Mouse (Mus musculus): ENCODE measurements around the gene Nxnl1. TPM values are rescaled to one million over a fixed set of nuclear protein-coding genes. Genes with fewer than 3 reads are reported as not detected.
A peak's percentile ranks its signal among the peaks of the same experiment; 100 is the strongest.

The Nxnl1 gene
- polyA plus RNA-seq, 1 experiment from 2014 or later, result not detected

DNA sequence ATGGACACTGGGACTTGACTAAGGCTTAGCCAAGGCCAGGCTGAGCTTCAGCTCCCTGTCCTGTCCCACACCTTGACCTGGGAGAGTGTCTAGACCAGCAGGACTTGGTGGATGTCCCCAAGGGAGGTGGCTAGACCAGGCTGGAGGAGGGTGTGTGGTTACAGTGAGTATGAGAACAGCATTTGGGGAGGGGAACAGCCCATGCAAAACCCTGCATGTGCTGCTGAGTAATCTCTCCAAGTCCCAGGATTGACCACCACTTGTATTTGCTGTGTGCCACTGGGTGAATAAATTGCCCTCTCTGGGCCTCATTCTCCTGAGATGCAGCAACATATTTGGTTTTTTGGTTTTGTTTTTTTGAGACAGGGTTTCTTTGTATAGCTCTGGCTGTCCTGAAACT, 32.0 kb upstream of the Nxnl1 start:
- H3K4me2 ChIP-seq (ENCODE audit: low read depth, low read length), result no peak overlapping the region
- ATAC-seq (ENCODE audit: low read depth), result no peak
- H3K4me1 ChIP-seq (ENCODE audit: control insufficient read depth, low read depth, low read length), result peaks cover 15% of the 10 kb centered on the region
- peaks cover 23% of the 10 kb centered on the region for H3K27me3 ChIP-seq (ENCODE audit: control insufficient read depth, insufficient read depth, low read depth, low read length)
- no peaks in the 10 kb centered on the region for H3K36me3 ChIP-seq (ENCODE audit: control insufficient read depth, insufficient read depth)
- H3K9me3 ChIP-seq (replicated peaks; ENCODE audit: control insufficient read depth, low read length), result no peaks in the 10 kb centered on the region
- no peak overlapping the region for H3K4me3 ChIP-seq (ENCODE audit: low read depth, low read length)
- H3K9ac ChIP-seq (ENCODE audit: low read depth, low read length), result no peak overlapping the region
- no peak overlapping the region for H3K27ac ChIP-seq (ENCODE audit: low read length)

- Histone ChIP-seq H3K36me3 (ENCODE audit: control insufficient read depth, insufficient read depth) (no peaks in the 10 kb centered on the region), H3K4me3 (ENCODE audit: low read depth, low read length) (no peak within 1 kb of the TSS), H3K27ac (ENCODE audit: low read length) (no peak within 1 kb of the TSS), H3K27me3 (ENCODE audit: control insufficient read depth, insufficient read depth, low read depth, low read length) (peaks cover 13% of the 10 kb centered on the region), H3K9me3 (replicated peaks; ENCODE audit: control insufficient read depth, low read length) (no peaks in the 10 kb centered on the region), H3K4me1 (ENCODE audit: control insufficient read depth, low read depth, low read length) (peaks cover 17% of the 10 kb centered on the region), H3K9ac (ENCODE audit: low read depth, low read length) (no peak within 1 kb of the TSS), H3K4me2 (ENCODE audit: low read depth, low read length) (no peak within 1 kb of the TSS)
- 70% methylated on average over 3 of the region's 3 CpGs for WGBS (ENCODE audit: insufficient replicate concordance)
- 0 out of 2 replicates have a peak, but pooled peaks have one; percentile 12 for ATAC-seq (ENCODE audit: low read depth)
These were observed 31.1 kb upstream of the Nxnl1 start, which contains the start of gene Fam129c for GRCm38 (mm10) chr8:71597451-71597850. Gene Fam129c (plus strand): TSS chr8:71597648.

DNA sequence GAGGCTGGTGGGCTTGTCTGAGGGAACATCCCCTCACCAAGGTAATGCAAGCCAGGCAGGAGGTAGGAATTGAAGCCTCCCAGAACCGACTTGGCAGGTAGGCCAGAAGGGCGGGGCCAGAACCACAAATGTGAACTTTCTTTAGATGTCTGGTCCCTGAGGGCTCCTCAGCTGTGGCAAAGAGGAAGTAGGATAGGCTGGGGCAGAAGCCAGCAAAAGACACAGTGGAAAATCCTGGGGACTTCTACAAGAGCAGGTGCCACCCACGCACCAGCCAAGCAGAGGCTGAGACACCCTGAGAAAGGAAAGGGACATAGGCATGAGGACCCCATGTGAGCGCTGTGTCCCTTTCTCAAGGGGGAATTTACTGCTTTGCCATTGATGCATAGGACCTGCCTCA, 30.4 kb upstream of the Nxnl1 start:
- no peaks in the 10 kb centered on the region for H3K36me3 ChIP-seq (ENCODE audit: control insufficient read depth, insufficient read depth)
- H3K4me3 ChIP-seq (ENCODE audit: low read depth, low read length), result no peak overlapping the region
- H3K9me3 ChIP-seq (replicated peaks; ENCODE audit: control insufficient read depth, low read length), result no peaks in the 10 kb centered on the region
- ATAC-seq (ENCODE audit: low read depth), result no peak
- H3K9ac ChIP-seq (ENCODE audit: low read depth, low read length), result no peak overlapping the region
- no peak overlapping the region for H3K4me2 ChIP-seq (ENCODE audit: low read depth, low read length)
- peaks cover 7% of the 10 kb centered on the region for H3K27me3 ChIP-seq (ENCODE audit: control insufficient read depth, insufficient read depth, low read depth, low read length)
- WGBS (ENCODE audit: insufficient replicate concordance), result 49% methylated on average over 4 of the region's 4 CpGs
- H3K27ac ChIP-seq (ENCODE audit: low read length), result no peak overlapping the region
- peaks cover 15% of the 10 kb centered on the region for H3K4me1 ChIP-seq (ENCODE audit: control insufficient read depth, low read depth, low read length)

- Histone ChIP-seq H3K9ac (ENCODE audit: low read depth, low read length) (no peak overlapping the region), H3K27me3 (ENCODE audit: control insufficient read depth, insufficient read depth, low read depth, low read length) (peaks cover 3% of the 10 kb centered on the region), H3K9me3 (replicated peaks; ENCODE audit: control insufficient read depth, low read length) (no peaks in the 10 kb centered on the region), H3K4me1 (ENCODE audit: control insufficient read depth, low read depth, low read length) (peaks cover 15% of the 10 kb centered on the region), H3K27ac (ENCODE audit: low read length) (no peak overlapping the region), H3K36me3 (ENCODE audit: control insufficient read depth, insufficient read depth) (no peaks in the 10 kb centered on the region), H3K4me3 (ENCODE audit: low read depth, low read length) (no peak overlapping the region), H3K4me2 (ENCODE audit: low read depth, low read length) (no peak overlapping the region)
- ATAC-seq (ENCODE audit: low read depth), result no peak
- 39% methylated on average over 6 of the region's 6 CpGs for WGBS (ENCODE audit: insufficient replicate concordance)
These were observed 30.0 kb upstream of the Nxnl1 start for GRCm38 (mm10) chr8:71596384-71596783.

DNA sequence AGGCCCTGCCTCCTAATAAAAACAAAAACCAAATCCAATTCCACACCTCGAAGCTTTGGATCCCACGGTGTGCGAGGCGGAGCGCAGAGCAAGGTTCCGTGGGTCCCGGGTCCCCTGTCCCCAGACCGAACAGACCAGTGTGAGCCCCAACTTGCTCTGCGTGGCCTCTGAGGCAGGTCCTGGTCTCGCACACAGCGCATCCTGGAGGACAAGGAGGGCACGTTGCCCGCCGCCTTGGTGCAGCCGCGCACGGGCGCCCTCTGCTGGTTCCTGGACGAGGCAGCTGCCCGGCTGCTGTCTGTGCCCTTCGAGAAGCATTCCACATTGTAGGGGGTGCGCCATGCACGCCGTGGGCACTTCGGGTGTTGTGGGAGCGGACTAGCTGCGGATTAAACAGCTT, 29.5 kb upstream of the Nxnl1 start:
- WGBS (ENCODE audit: insufficient replicate concordance), result 9% methylated on average over 27 of the region's 27 CpGs
- Histone ChIP-seq H3K4me3 (ENCODE audit: low read depth, low read length) (no peak overlapping the region), H3K27ac (ENCODE audit: low read length) (no peak overlapping the region), H3K27me3 (ENCODE audit: control insufficient read depth, insufficient read depth, low read depth, low read length) (no peaks in the 10 kb centered on the region; the same call in none of the 2 replicates), H3K9me3 (replicated peaks; ENCODE audit: control insufficient read depth, low read length) (no peaks in the 10 kb centered on the region), H3K4me1 (ENCODE audit: control insufficient read depth, low read depth, low read length) (peaks cover 20% of the 10 kb centered on the region), H3K4me2 (ENCODE audit: low read depth, low read length) (no peak overlapping the region), H3K9ac (ENCODE audit: low read depth, low read length) (no peak overlapping the region), H3K36me3 (ENCODE audit: control insufficient read depth, insufficient read depth) (no peaks in the 10 kb centered on the region)
- no peak for ATAC-seq (ENCODE audit: low read depth)

GRCm38 (mm10) chr8:71594324-71594722, 27.9 kb upstream of the Nxnl1 start:
- ATAC-seq (ENCODE audit: low read depth), result no peak
- no peaks in the 10 kb centered on the region for H3K27me3 ChIP-seq (ENCODE audit: control insufficient read depth, insufficient read depth, low read depth, low read length)
- 71% methylated on average over 4 of the region's 4 CpGs for WGBS (ENCODE audit: insufficient replicate concordance)
- H3K27ac ChIP-seq (ENCODE audit: low read length), result no peak overlapping the region
- H3K4me1 ChIP-seq (ENCODE audit: control insufficient read depth, low read depth, low read length), result peaks cover 22% of the 10 kb centered on the region
- H3K36me3 ChIP-seq (ENCODE audit: control insufficient read depth, insufficient read depth), result no peaks in the 10 kb centered on the region
- H3K4me3 ChIP-seq (ENCODE audit: low read depth, low read length), result no peak overlapping the region
- H3K9me3 ChIP-seq (replicated peaks; ENCODE audit: control insufficient read depth, low read length), result no peaks in the 10 kb centered on the region
- H3K9ac ChIP-seq (ENCODE audit: low read depth, low read length), result no peak overlapping the region
- no peak overlapping the region for H3K4me2 ChIP-seq (ENCODE audit: low read depth, low read length)

DNA sequence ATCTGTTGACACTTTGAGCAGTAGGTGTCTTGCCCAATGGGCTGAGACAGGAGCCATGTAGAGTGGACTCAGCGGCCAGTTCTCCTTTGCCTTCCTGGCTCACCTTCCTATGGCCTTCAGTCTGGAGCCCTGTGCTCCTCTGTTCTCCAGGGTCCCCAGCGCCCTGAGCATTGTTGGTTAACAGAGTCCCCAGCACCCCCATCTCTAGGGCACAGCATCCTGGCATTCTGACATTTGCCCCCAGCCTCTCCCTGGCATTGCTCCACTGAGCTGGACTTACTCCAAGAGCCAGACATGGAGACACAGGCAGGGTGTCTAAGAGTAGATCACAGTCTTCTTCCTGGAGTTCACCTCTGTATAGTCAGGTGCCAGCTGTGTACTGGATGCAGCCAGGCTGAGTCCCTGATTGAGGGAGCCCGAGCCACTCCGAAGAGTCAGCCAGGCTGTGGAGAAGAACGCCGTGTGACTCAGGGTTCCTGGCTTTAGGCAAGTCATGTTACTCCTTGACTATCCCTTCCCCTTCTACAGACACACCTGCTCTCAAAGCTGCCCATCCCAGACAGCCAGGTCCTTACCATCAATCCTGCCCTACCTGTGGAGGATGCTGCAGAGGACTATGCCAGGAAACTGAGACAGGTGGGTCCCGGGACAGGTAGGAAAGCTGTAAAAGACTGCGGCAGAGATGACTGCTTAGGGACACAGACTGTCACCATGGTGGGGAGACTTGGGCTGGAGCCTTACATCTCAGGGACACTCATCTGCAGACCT, 27.3 kb upstream of the Nxnl1 start:
- H3K4me1 ChIP-seq (ENCODE audit: control insufficient read depth, low read depth, low read length), result peaks cover 22% of the 10 kb centered on the region
- no peak overlapping the region for H3K4me2 ChIP-seq (ENCODE audit: low read depth, low read length)
- WGBS (ENCODE audit: insufficient replicate concordance), result 80% methylated on average over 8 of the region's 8 CpGs
- no peak for ATAC-seq (ENCODE audit: low read depth)
- no peak overlapping the region for H3K9ac ChIP-seq (ENCODE audit: low read depth, low read length)
- no peak overlapping the region for H3K27ac ChIP-seq (ENCODE audit: low read length)
- no peaks in the 10 kb centered on the region for H3K27me3 ChIP-seq (ENCODE audit: control insufficient read depth, insufficient read depth, low read depth, low read length)
- no peak overlapping the region for H3K4me3 ChIP-seq (ENCODE audit: low read depth, low read length)
- H3K9me3 ChIP-seq (replicated peaks; ENCODE audit: control insufficient read depth, low read length), result no peaks in the 10 kb centered on the region
- H3K36me3 ChIP-seq (ENCODE audit: control insufficient read depth, insufficient read depth), result no peaks in the 10 kb centered on the region

DNA sequence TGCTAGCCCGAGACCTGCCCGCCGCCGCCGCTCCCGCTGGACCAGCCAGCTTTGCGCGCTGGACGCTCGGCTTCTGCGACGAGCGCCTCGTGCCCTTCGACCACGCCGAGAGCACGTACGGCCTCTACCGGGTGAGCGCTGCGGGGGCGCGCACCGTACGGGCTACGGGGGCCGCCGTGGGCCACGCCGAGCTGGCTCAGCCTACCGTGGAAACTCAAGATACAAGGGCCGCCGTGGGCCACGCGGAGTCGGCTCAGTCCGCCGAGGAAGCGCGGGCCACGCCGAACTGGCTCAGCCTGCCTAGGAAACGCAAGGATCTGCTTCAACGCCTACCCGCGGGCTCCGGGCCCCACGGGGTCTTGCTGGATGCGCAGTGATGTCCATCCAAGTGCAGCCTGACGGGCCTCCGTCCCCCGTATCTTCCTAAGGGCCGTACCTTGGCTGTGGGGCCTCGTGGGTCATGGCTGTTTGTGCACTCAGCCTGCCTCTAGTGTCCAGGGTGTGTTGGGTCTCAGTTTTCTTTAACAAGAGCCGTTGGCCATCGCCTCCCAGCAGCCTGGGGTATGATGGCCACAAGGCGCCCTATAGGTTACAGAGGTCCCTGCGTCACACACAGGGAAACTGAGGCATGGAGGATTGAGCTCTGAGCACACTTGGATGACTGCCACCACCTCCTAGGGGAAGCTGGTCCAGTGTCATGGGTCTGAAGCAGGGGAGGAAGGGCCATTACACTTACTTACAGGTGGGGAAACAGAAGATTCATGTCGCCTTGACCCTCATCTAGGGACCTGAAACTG, 26.2 kb upstream of the Nxnl1 start:
- 2% methylated on average over 60 of the region's 60 CpGs for WGBS (ENCODE audit: insufficient replicate concordance)
- Histone ChIP-seq H3K9ac (ENCODE audit: low read depth, low read length) (peak overlapping the region; percentile 72), H3K27ac (ENCODE audit: low read length) (peak overlapping the region; percentile 94), H3K4me2 (ENCODE audit: low read depth, low read length) (peak overlapping the region; percentile 93), H3K27me3 (ENCODE audit: control insufficient read depth, insufficient read depth, low read depth, low read length) (no peaks in the 10 kb centered on the region), H3K4me3 (ENCODE audit: low read depth, low read length) (peak overlapping the region; percentile 73), H3K9me3 (replicated peaks; ENCODE audit: control insufficient read depth, low read length) (no peaks in the 10 kb centered on the region), H3K36me3 (ENCODE audit: control insufficient read depth, insufficient read depth) (no peaks in the 10 kb centered on the region), H3K4me1 (ENCODE audit: control insufficient read depth, low read depth, low read length) (peaks cover 22% of the 10 kb centered on the region)
- ATAC-seq (ENCODE audit: low read depth), result peak; percentile 64

Data from liver, embryonic 16.5 days (tissue).